Mouse (Mus musculus): ENCODE data around the gene Slc4a5. TPM values are rescaled to one million over a fixed set of nuclear protein-coding genes. Genes with fewer than 3 reads are reported as not detected.
"Not testable (repeated sequence)": the region's sequence is repeated elsewhere in the genome, so short reads cannot be mapped to it uniquely, and the experiment has no call there.

Slc4a5 gene
- polyA plus RNA-seq, 1 experiment from 2014 or later = 5.0 TPM

GRCm38 (mm10) chr6:83327591-83328190 lies 108.1 kb downstream of the Slc4a5 start:
- Histone ChIP-seq H3K4me3 (ENCODE audit: low read depth, low read length) (no peak overlapping the region), H3K27me3 (replicated peaks; ENCODE audit: insufficient read depth, low read length) (no peaks in the 10 kb centered on the region), H3K27ac (ENCODE audit: low read length) (no peak overlapping the region), H3K9me3 (ENCODE audit: low read length) (no peaks in the 10 kb centered on the region), H3K9ac (replicated peaks; ENCODE audit: low read depth) (no peak overlapping the region), H3K4me2 (replicated peaks; ENCODE audit: low read depth, low read length) (no peak overlapping the region), H3K4me1 (ENCODE audit: insufficient read depth, low read depth, low read length) (peaks cover 9% of the 10 kb centered on the region; the same call in 1 of the 2 replicates), H3K36me3 (ENCODE audit: insufficient read depth, low read length) (peaks cover 9% of the 10 kb centered on the region)
- no peak for ATAC-seq
- no peak for DNase-seq (ENCODE audit: low spot score)
- 89% methylated on average over 3 of the region's 3 CpGs for WGBS
- TF ChIP-seq CTCF (IDR thresholded peaks at IDR 0.05) (peak; percentile 36), EP300 (IDR thresholded peaks at IDR 0.05) (no peak)

- ATAC-seq (no peak), DNase-seq (ENCODE audit: low spot score) (no peak)
- Histone ChIP-seq H3K27me3 (replicated peaks; ENCODE audit: insufficient read depth, low read length) (no peaks in the 10 kb centered on the region), H3K36me3 (ENCODE audit: insufficient read depth, low read length) (peaks cover 21% of the 10 kb centered on the region), H3K9me3 (ENCODE audit: low read length) (no peaks in the 10 kb centered on the region), H3K4me1 (ENCODE audit: insufficient read depth, low read depth, low read length) (no peaks in the 10 kb centered on the region), H3K4me2 (replicated peaks; ENCODE audit: low read depth, low read length) (no peak overlapping the region), H3K9ac (replicated peaks; ENCODE audit: low read depth) (no peak overlapping the region), H3K4me3 (ENCODE audit: low read depth, low read length) (no peak overlapping the region), H3K27ac (ENCODE audit: low read length) (no peak overlapping the region)
- WGBS = 78% methylated on average over 3 of the region's 3 CpGs
- TF ChIP-seq EP300 (IDR thresholded peaks at IDR 0.05) (no peak), CTCF (IDR thresholded peaks at IDR 0.05) (no peak)
Observed at GRCm38 (mm10) chr6:83341387-83341786, 121.8 kb downstream of the Slc4a5 start.

- no peaks in the 10 kb centered on the region for H3K27me3 ChIP-seq (replicated peaks; ENCODE audit: insufficient read depth, low read length)
- H3K27ac ChIP-seq (ENCODE audit: low read length) = no peak overlapping the region
- no peak overlapping the region for H3K4me2 ChIP-seq (replicated peaks; ENCODE audit: low read depth, low read length)
- no peaks in the 10 kb centered on the region for H3K4me1 ChIP-seq (ENCODE audit: insufficient read depth, low read depth, low read length)
- no peak for DNase-seq (ENCODE audit: low spot score)
- peaks cover 17% of the 10 kb centered on the region for H3K36me3 ChIP-seq (ENCODE audit: insufficient read depth, low read length)
- 90% methylated on average over 2 of the region's 2 CpGs for WGBS
- TF ChIP-seq CTCF (IDR thresholded peaks at IDR 0.05) (no peak), EP300 (IDR thresholded peaks at IDR 0.05) (no peak)
- ATAC-seq = no peak
- H3K4me3 ChIP-seq (ENCODE audit: low read depth, low read length) = no peak overlapping the region
- H3K9me3 ChIP-seq (ENCODE audit: low read length) = no peaks in the 10 kb centered on the region
- H3K9ac ChIP-seq (replicated peaks; ENCODE audit: low read depth) = no peak overlapping the region
Observed at GRCm38 (mm10) chr6:83342957-83343356, 123.3 kb downstream of the Slc4a5 start.

GRCm38 (mm10) chr6:83345285-83345684 lies 125.7 kb downstream of the Slc4a5 start:
- not testable (repeated sequence) for DNase-seq (ENCODE audit: low spot score); H3K27ac ChIP-seq (ENCODE audit: low read length)
- 74% methylated on average over 8 of the region's 8 CpGs for WGBS

GRCm38 (mm10) chr6:83347916-83348315 lies 128.3 kb downstream of the Slc4a5 start:
- no peaks in the 10 kb centered on the region for H3K27me3 ChIP-seq (replicated peaks; ENCODE audit: insufficient read depth, low read length)
- WGBS = 60% methylated on average over 3 of the region's 3 CpGs

More at GRCm38 (mm10) chr6:83345285-83345684, 125.7 kb downstream of the Slc4a5 start:
- H3K4me2 ChIP-seq (replicated peaks; ENCODE audit: low read depth, low read length); H3K9me3 ChIP-seq (ENCODE audit: low read length); H3K4me3 ChIP-seq (ENCODE audit: low read depth, low read length); ATAC-seq; H3K27me3 ChIP-seq (replicated peaks; ENCODE audit: insufficient read depth, low read length); H3K9ac ChIP-seq (replicated peaks; ENCODE audit: low read depth): not testable (repeated sequence)
- H3K36me3 ChIP-seq (ENCODE audit: insufficient read depth, low read length) = peaks cover 10% of the 10 kb centered on the region; the same call in 1 of the 2 replicates
- H3K4me1 ChIP-seq (ENCODE audit: insufficient read depth, low read depth, low read length) = peaks cover 13% of the 10 kb centered on the region

GRCm38 (mm10) chr6:83348873-83349272 lies 129.2 kb downstream of the Slc4a5 start, which contains the start of gene Bola3:
Gene Bola3 (plus strand): TSS chr6:83349147.
- Histone ChIP-seq H3K4me2 (replicated peaks; ENCODE audit: low read depth, low read length) (peak within 1 kb of the TSS; percentile 86), H3K36me3 (ENCODE audit: insufficient read depth, low read length) (0 out of 2 replicates have a peak, but pooled peaks cover 3% of the 10 kb centered on the region), H3K4me3 (ENCODE audit: low read depth, low read length) (peak within 1 kb of the TSS; percentile 72), H3K9ac (replicated peaks; ENCODE audit: low read depth) (peak within 1 kb of the TSS; percentile 90), H3K27me3 (replicated peaks; ENCODE audit: insufficient read depth, low read length) (no peaks in the 10 kb centered on the region), H3K9me3 (ENCODE audit: low read length) (no peaks in the 10 kb centered on the region), H3K27ac (ENCODE audit: low read length) (no peak within 1 kb of the TSS), H3K4me1 (ENCODE audit: insufficient read depth, low read depth, low read length) (peaks cover 14% of the 10 kb centered on the region)
- no peak for TF ChIP-seq EP300 (IDR thresholded peaks at IDR 0.05)
- TF ChIP-seq CTCF (IDR thresholded peaks at IDR 0.05) = no peak
- peak; percentile 31 for ATAC-seq
- peak; percentile 56 for DNase-seq (ENCODE audit: low spot score)
- 26% methylated on average over 6 of the region's 6 CpGs for WGBS

More at GRCm38 (mm10) chr6:83347916-83348315, 128.3 kb downstream of the Slc4a5 start:
- Histone ChIP-seq H3K9ac (replicated peaks; ENCODE audit: low read depth) (no peak overlapping the region), H3K9me3 (ENCODE audit: low read length) (no peaks in the 10 kb centered on the region), H3K36me3 (ENCODE audit: insufficient read depth, low read length) (0 out of 2 replicates have a peak, but pooled peaks cover under 1% of the 10 kb centered on the region), H3K4me2 (replicated peaks; ENCODE audit: low read depth, low read length) (no peak overlapping the region), H3K4me1 (ENCODE audit: insufficient read depth, low read depth, low read length) (peaks cover 14% of the 10 kb centered on the region), H3K4me3 (ENCODE audit: low read depth, low read length) (no peak overlapping the region), H3K27ac (ENCODE audit: low read length) (no peak overlapping the region)
- ATAC-seq (peak; percentile 61), DNase-seq (ENCODE audit: low spot score) (peak; percentile 70)
- TF ChIP-seq CTCF (IDR thresholded peaks at IDR 0.05) = no peak
- TF ChIP-seq EP300 (IDR thresholded peaks at IDR 0.05) = no peak
